Mouse (Mus musculus) layer of hippocampus, postnatal 14 days (tissue): ENCODE measurements around the gene Adgrl3. TPM values are rescaled to one million over a fixed set of nuclear protein-coding genes. Genes with fewer than 3 reads are reported as not detected.
A peak's percentile ranks its signal among the peaks of the same experiment; 100 is the strongest.

Experiments
- DNase-seq, 2 experiments: peaks; one replicate each; pipeline ENCODE4 v3.0.0; 2021 to 2022; ENCODE audit warnings: low spot score in 2 of 2, mixed read lengths in 1 of 2
- long read RNA-seq, 2 experiments: library from polyadenylated mRNA; stranded (forward); transcript quantifications; one replicate each; pipeline ENCODE4 v2.0.0; 2021
- total RNA-seq, 2 experiments: library from RNA; stranded (reverse); gene quantifications; 2 replicates each; pipeline ENCODE4 v1.2.3; 2021

The Adgrl3 gene
- 100 to 1,000 TPM; 169 to 196 TPM for total RNA-seq
- long read RNA-seq, experiment 1, full-length matches to known transcripts = 2 of 12 reads
- long read RNA-seq, experiment 1, partial matches to known transcripts = 6 of 12 reads
- long read RNA-seq, experiment 1, other reads (novel, unspliced or antisense) = 4 of 12 reads
- long read RNA-seq, experiment 2, partial matches to known transcripts = 8 of 16 reads
- long read RNA-seq, experiment 2, other reads (novel, unspliced or antisense) = 8 of 16 reads

- DNase-seq = peak; percentile 78 to 85
Measured at GRCm38 (mm10) chr5:81019590-81020254, at the start of gene Adgrl3. Gene Adgrl3 (plus strand): TSS chr5:81020138.

- DNase-seq = no peak
Measured at GRCm38 (mm10) chr5:81019166-81019565, 772 bp upstream of the Adgrl3 start.

- peak; percentile 67 to 68 for DNase-seq
Measured at GRCm38 (mm10) chr5:81020281-81021005, 505 bp downstream of the Adgrl3 start.

GRCm38 (mm10) chr5:81021006-81021320 lies 1.0 kb downstream of the Adgrl3 start:
- DNase-seq = no peak

GRCm38 (mm10) chr5:81021331-81021863 lies 1.5 kb downstream of the Adgrl3 start:
- peak; percentile 57 to 62 for DNase-seq

GRCm38 (mm10) chr5:81021864-81022305 lies 1.9 kb downstream of the Adgrl3 start:
- peak; percentile 34 to 65 for DNase-seq

GRCm38 (mm10) chr5:81022306-81023071 lies 2.6 kb downstream of the Adgrl3 start:
- DNase-seq = peak in 1 of 2 experiments; percentile 42

- no peak for DNase-seq
Measured at GRCm38 (mm10) chr5:81023923-81024715, 4.2 kb downstream of the Adgrl3 start.

GRCm38 (mm10) chr5:81028875-81029274 lies 8.9 kb downstream of the Adgrl3 start:
- DNase-seq = peak in 1 of 2 experiments; percentile 68

GRCm38 (mm10) chr5:81037091-81037490 lies 17.2 kb downstream of the Adgrl3 start:
- DNase-seq = no peak

GRCm38 (mm10) chr5:81043875-81044274 lies 23.9 kb downstream of the Adgrl3 start:
- no peak for DNase-seq

GRCm38 (mm10) chr5:81046128-81046527 lies 26.2 kb downstream of the Adgrl3 start:
- DNase-seq = no peak

GRCm38 (mm10) chr5:81054628-81055027 lies 34.7 kb downstream of the Adgrl3 start:
- DNase-seq = no peak

- no peak for DNase-seq
Measured at GRCm38 (mm10) chr5:81055253-81055652, 35.3 kb downstream of the Adgrl3 start.

- DNase-seq = no peak
Measured at GRCm38 (mm10) chr5:81058122-81058521, 38.2 kb downstream of the Adgrl3 start.

- no peak for DNase-seq
Measured at GRCm38 (mm10) chr5:81060950-81061349, 41.0 kb downstream of the Adgrl3 start.

- no peak for DNase-seq
Measured at GRCm38 (mm10) chr5:81061386-81061785, 41.4 kb downstream of the Adgrl3 start.

GRCm38 (mm10) chr5:81064026-81064425 lies 44.1 kb downstream of the Adgrl3 start:
- no peak for DNase-seq

GRCm38 (mm10) chr5:81068173-81068572 lies 48.2 kb downstream of the Adgrl3 start:
- DNase-seq = no peak

GRCm38 (mm10) chr5:81068839-81069238 lies 48.9 kb downstream of the Adgrl3 start:
- DNase-seq = no peak
